Mouse (Mus musculus): ENCODE measurements around the gene Hist1h3d. TPM values are rescaled to one million over a fixed set of nuclear protein-coding genes. Genes with fewer than 3 reads are reported as not detected.

Hist1h3d gene
- polyA plus RNA-seq, 1 experiment from 2014 or later, result 2.6 TPM

GRCm38 (mm10) chr13:23576351-23576881 is 853 bp downstream of the Hist1h3d start:
- H3K27me3 ChIP-seq (ENCODE audit: insufficient read depth, low read length), result no peaks in the 10 kb centered on the region
- WGBS, result 10% methylated on average over 7 of the region's 7 CpGs
- H3K4me1 ChIP-seq (replicated peaks; ENCODE audit: insufficient read depth, low read length), result peaks cover 13% of the 10 kb centered on the region; the same call in 1 of the 2 replicates
- no peak for ATAC-seq (replicated peaks; ENCODE audit: low FRiP score, low read depth)
- H3K27ac ChIP-seq, result peak overlapping the region; percentile 58; the same call in 1 of the 2 replicates
- peak overlapping the region; percentile 53; the same call in 1 of the 2 replicates for H3K9ac ChIP-seq (ENCODE audit: low read depth, low read length)
- no peak for TF ChIP-seq CTCF (IDR thresholded peaks at IDR 0.05; ENCODE audit: low read depth)
- H3K9me3 ChIP-seq (replicated peaks; ENCODE audit: low read length), result no peaks in the 10 kb centered on the region
- H3K4me3 ChIP-seq (replicated peaks; ENCODE audit: low read depth, low read length), result peak overlapping the region; percentile 32
- peak; percentile 40 for DNase-seq (ENCODE audit: low spot score)
- H3K36me3 ChIP-seq (ENCODE audit: insufficient read depth, low read length), result no peaks in the 10 kb centered on the region
- peak overlapping the region; percentile 59 for H3K4me2 ChIP-seq (ENCODE audit: low read length)

GRCm38 (mm10) chr13:23576906-23577639 is 1.5 kb downstream of the Hist1h3d start:
- H3K4me1 ChIP-seq (replicated peaks; ENCODE audit: insufficient read depth, low read length), result peaks cover 13% of the 10 kb centered on the region; the same call in 1 of the 2 replicates
- no peaks in the 10 kb centered on the region for H3K27me3 ChIP-seq (ENCODE audit: insufficient read depth, low read length)
- no peaks in the 10 kb centered on the region for H3K9me3 ChIP-seq (replicated peaks; ENCODE audit: low read length)
- H3K27ac ChIP-seq, result peak overlapping the region; percentile 58; the same call in 1 of the 2 replicates
- DNase-seq (ENCODE audit: low spot score) (no peak), ATAC-seq (replicated peaks; ENCODE audit: low FRiP score, low read depth) (no peak)
- H3K4me3 ChIP-seq (replicated peaks; ENCODE audit: low read depth, low read length), result peak overlapping the region; percentile 32
- H3K36me3 ChIP-seq (ENCODE audit: insufficient read depth, low read length), result no peaks in the 10 kb centered on the region
- WGBS, result 38% methylated on average over 6 of the region's 6 CpGs
- H3K9ac ChIP-seq (ENCODE audit: low read depth, low read length), result peak overlapping the region; percentile 53; the same call in 1 of the 2 replicates
- H3K4me2 ChIP-seq (ENCODE audit: low read length), result peak overlapping the region; percentile 59
- TF ChIP-seq CTCF (IDR thresholded peaks at IDR 0.05; ENCODE audit: low read depth), result no peak

- 89% methylated on average over 1 of the region's 1 CpGs for WGBS
- no peak for DNase-seq (ENCODE audit: low spot score)
- TF ChIP-seq CTCF (IDR thresholded peaks at IDR 0.05; ENCODE audit: low read depth), result no peak
- Histone ChIP-seq H3K36me3 (ENCODE audit: insufficient read depth, low read length) (no peaks in the 10 kb centered on the region), H3K4me2 (ENCODE audit: low read length) (no peak overlapping the region), H3K4me3 (replicated peaks; ENCODE audit: low read depth, low read length) (no peak overlapping the region), H3K9ac (ENCODE audit: low read depth, low read length) (no peak overlapping the region), H3K9me3 (replicated peaks; ENCODE audit: low read length) (no peaks in the 10 kb centered on the region), H3K4me1 (replicated peaks; ENCODE audit: insufficient read depth, low read length) (peaks cover 10% of the 10 kb centered on the region; the same call in 1 of the 2 replicates), H3K27ac (no peak overlapping the region), H3K27me3 (ENCODE audit: insufficient read depth, low read length) (no peaks in the 10 kb centered on the region)
- no peak for ATAC-seq (replicated peaks; ENCODE audit: low FRiP score, low read depth)
These were observed 2.3 kb downstream of the Hist1h3d start for GRCm38 (mm10) chr13:23577835-23578234.

GRCm38 (mm10) chr13:23581408-23582218 is 6.0 kb downstream of the Hist1h3d start, which contains the start of gene Hist1h4d:
TSS of gene Hist1h4d (plus strand) at chr13:23581598.
- Histone ChIP-seq H3K4me1 (replicated peaks; ENCODE audit: insufficient read depth, low read length) (peaks cover under 1% of the 10 kb centered on the region; the same call in 1 of the 2 replicates), H3K9ac (ENCODE audit: low read depth, low read length) (peak within 1 kb of the TSS; percentile 67), H3K4me2 (ENCODE audit: low read length) (peak within 1 kb of the TSS; percentile 79), H3K4me3 (replicated peaks; ENCODE audit: low read depth, low read length) (peak within 1 kb of the TSS; percentile 50), H3K9me3 (replicated peaks; ENCODE audit: low read length) (no peaks in the 10 kb centered on the region), H3K27ac (peak within 1 kb of the TSS; percentile 97), H3K36me3 (ENCODE audit: insufficient read depth, low read length) (no peaks in the 10 kb centered on the region), H3K27me3 (ENCODE audit: insufficient read depth, low read length) (no peaks in the 10 kb centered on the region)
- ATAC-seq (replicated peaks; ENCODE audit: low FRiP score, low read depth) (peak; percentile 88), DNase-seq (ENCODE audit: low spot score) (peak; percentile 97)
- WGBS, result under 1% methylated on average over 42 of the region's 43 CpGs
- no peak for TF ChIP-seq CTCF (IDR thresholded peaks at IDR 0.05; ENCODE audit: low read depth)

- peak overlapping the region; percentile 97 for H3K27ac ChIP-seq
- TF ChIP-seq CTCF (IDR thresholded peaks at IDR 0.05; ENCODE audit: low read depth), result no peak
- 7% methylated on average over 6 of the region's 6 CpGs for WGBS
- no peaks in the 10 kb centered on the region for H3K4me1 ChIP-seq (replicated peaks; ENCODE audit: insufficient read depth, low read length)
- H3K27me3 ChIP-seq (ENCODE audit: insufficient read depth, low read length), result no peaks in the 10 kb centered on the region
- ATAC-seq (replicated peaks; ENCODE audit: low FRiP score, low read depth) (no peak), DNase-seq (ENCODE audit: low spot score) (peak; percentile 16)
- H3K9me3 ChIP-seq (replicated peaks; ENCODE audit: low read length), result no peaks in the 10 kb centered on the region
- H3K4me3 ChIP-seq (replicated peaks; ENCODE audit: low read depth, low read length), result peak overlapping the region; percentile 50
- H3K36me3 ChIP-seq (ENCODE audit: insufficient read depth, low read length), result no peaks in the 10 kb centered on the region
- peak overlapping the region; percentile 79 for H3K4me2 ChIP-seq (ENCODE audit: low read length)
- H3K9ac ChIP-seq (ENCODE audit: low read depth, low read length), result peak overlapping the region; percentile 67
These were observed 6.9 kb downstream of the Hist1h3d start for GRCm38 (mm10) chr13:23582219-23583056.

Measured in kidney, postnatal 0 days (tissue).